Comparison of ENCODE assay signal across 8 mouse cellular contexts in genomic region chr17:17346281-17346680, GRCm38 (mm10). TPM values are rescaled to one million over a fixed set of nuclear protein-coding genes. Genes with fewer than 3 reads are reported as not detected.
DNase-seq lines count a peak whose midpoint lies in the region; ATAC-seq and TF ChIP-seq lines count a peak whose summit lies in the region.
"Not testable (repeated sequence)": the region's sequence is repeated elsewhere in the genome, so short reads cannot be mapped to it uniquely, and the experiment has no call there.
"Had no signal": no experiment of that assay in that cellular context is flagged by ENCODE, and none has a peak within 500 bp of the region (broad histone marks: within the 10 kb centered on the region; RNA-seq: fewer than 3 reads in every experiment).

No protein-coding gene starts in this region.

- not testable (repeated sequence) for H3K4me1 ChIP-seq in embryonic facial prominence, embryonic 12.5 days; hindbrain, embryonic 13.5 days (replicated peaks); kidney, postnatal 0 days (replicated peaks; ENCODE audit: insufficient read depth, low read length); liver, embryonic 13.5 days (replicated peaks); midbrain, embryonic 11.5 days (ENCODE audit: control insufficient read depth, insufficient read depth, low read length); olfactory bulb, adult 2 months (ENCODE audit: control insufficient read depth, insufficient read depth, low read length)

- H3K36me3 ChIP-seq in embryonic facial prominence, embryonic 12.5 days; hindbrain, embryonic 13.5 days; kidney, postnatal 0 days (ENCODE audit: insufficient read depth, low read length); liver, embryonic 13.5 days; midbrain, embryonic 11.5 days (ENCODE audit: control insufficient read depth, insufficient read depth, low read length): not testable (repeated sequence)

- H3K9ac ChIP-seq in embryonic facial prominence, embryonic 12.5 days = 0 out of 2 replicates have a peak overlapping the region, but pooled peaks have one; percentile 24
- peak overlapping the region; percentile 53; the same call in 1 of the 2 replicates for H3K9ac ChIP-seq in hindbrain, embryonic 13.5 days
- H3K9ac ChIP-seq in kidney, postnatal 0 days (ENCODE audit: low read depth, low read length); liver, embryonic 13.5 days: not testable (repeated sequence)
- H3K9ac ChIP-seq in midbrain, embryonic 11.5 days (ENCODE audit: low read length) = peak overlapping the region; percentile 40

- WGBS in embryonic facial prominence, embryonic 12.5 days = 46% methylated on average over 4 of the region's 4 CpGs
- WGBS in hindbrain, embryonic 13.5 days = 44% methylated on average over 4 of the region's 4 CpGs
- 39% methylated on average over 4 of the region's 4 CpGs for WGBS in kidney, postnatal 0 days
- 41% methylated on average over 4 of the region's 4 CpGs for WGBS in liver, embryonic 13.5 days (ENCODE audit: insufficient replicate concordance)
- 43% methylated on average over 4 of the region's 4 CpGs for WGBS in midbrain, embryonic 11.5 days
- WGBS in olfactory bulb, adult 2 months = 53% methylated on average over 4 of the region's 4 CpGs

- peak overlapping the region; percentile 28 for H3K4me3 ChIP-seq in embryonic facial prominence, embryonic 12.5 days
- peak overlapping the region; percentile 55 for H3K4me3 ChIP-seq in gastrocnemius, adult 2 months
- H3K4me3 ChIP-seq in hindbrain, embryonic 13.5 days = peak overlapping the region; percentile 36
- peak overlapping the region; percentile 23 for H3K4me3 ChIP-seq in kidney, postnatal 0 days (replicated peaks; ENCODE audit: low read depth, low read length)
- peak overlapping the region; percentile 25 for H3K4me3 ChIP-seq in liver, embryonic 13.5 days (replicated peaks)
- H3K4me3 ChIP-seq in midbrain, embryonic 11.5 days (ENCODE audit: low read depth, low read length) = peak overlapping the region; percentile 18; the same call in 1 of the 2 replicates
- peak overlapping the region; percentile 40; the same call in 1 of the 2 replicates for H3K4me3 ChIP-seq in olfactory bulb, adult 2 months (ENCODE audit: insufficient read depth, low read depth, low read length)

- H3K9me3 ChIP-seq in embryonic facial prominence, embryonic 12.5 days; hindbrain, embryonic 13.5 days; kidney, postnatal 0 days (replicated peaks; ENCODE audit: low read length); liver, embryonic 13.5 days (replicated peaks); midbrain, embryonic 11.5 days (ENCODE audit: control insufficient read depth, low read length): not testable (repeated sequence)

- not testable (repeated sequence) for DNase-seq in gastrocnemius, adult 2 months; kidney, postnatal 0 days (ENCODE audit: low spot score); liver, embryonic 13.5 days
- DNase-seq in midbrain, embryonic 11.5 days (ENCODE audit: low spot score, missing footprints) = peak; percentile 90

- peak overlapping the region; percentile 49 for H3K4me2 ChIP-seq in embryonic facial prominence, embryonic 12.5 days (replicated peaks)
- peak overlapping the region; percentile 58 for H3K4me2 ChIP-seq in hindbrain, embryonic 13.5 days
- peak overlapping the region; percentile 53 for H3K4me2 ChIP-seq in kidney, postnatal 0 days (ENCODE audit: low read length)
- peak overlapping the region; percentile 43 for H3K4me2 ChIP-seq in liver, embryonic 13.5 days
- H3K4me2 ChIP-seq in midbrain, embryonic 11.5 days = peak overlapping the region; percentile 45

- not testable (repeated sequence) for TF ChIP-seq CTCF in gastrocnemius, adult 2 months (IDR thresholded peaks at IDR 0.05); kidney, postnatal 0 days (IDR thresholded peaks at IDR 0.05; ENCODE audit: low read depth); olfactory bulb, adult 2 months (IDR thresholded peaks at IDR 0.05; ENCODE audit: insufficient read depth, low read depth, low read length)

- not testable (repeated sequence) for ATAC-seq in embryonic facial prominence, embryonic 12.5 days (ENCODE audit: insufficient number of reproducible peaks, insufficient read depth, low FRiP score, low TSS enrichment); hindbrain, embryonic 13.5 days (ENCODE audit: low FRiP score); kidney, postnatal 0 days (replicated peaks; ENCODE audit: low FRiP score, low read depth); liver, embryonic 13.5 days (ENCODE audit: low read depth)
- ATAC-seq in midbrain, embryonic 11.5 days (ENCODE audit: low FRiP score) = 0 out of 2 replicates have a peak, but pooled peaks have one; percentile 15

- intact Hi-C loops in gastrocnemius, adult 2 months (cut with DNase I) = not testable (repeated sequence)

- not testable (repeated sequence) for H3K27ac ChIP-seq in embryonic facial prominence, embryonic 12.5 days; gastrocnemius, adult 2 months; hindbrain, embryonic 13.5 days; kidney, postnatal 0 days; liver, embryonic 13.5 days; midbrain, embryonic 11.5 days (ENCODE audit: low read depth, low read length); olfactory bulb, adult 2 months (ENCODE audit: insufficient read depth, low read depth, low read length)

- not testable (repeated sequence) for TF ChIP-seq POLR2A in olfactory bulb, adult 2 months (IDR thresholded peaks at IDR 0.05; ENCODE audit: insufficient read depth, low read depth, low read length)

- not testable (repeated sequence) for H3K27me3 ChIP-seq in embryonic facial prominence, embryonic 12.5 days; hindbrain, embryonic 13.5 days; kidney, postnatal 0 days (ENCODE audit: insufficient read depth, low read length); liver, embryonic 13.5 days; midbrain, embryonic 11.5 days (ENCODE audit: control insufficient read depth, insufficient read depth, low read length)

RNA-seq across cellular contexts. Expression of gene Riok2, which starts 27.8 kb away (rescaled TPM):
- polyA plus RNA-seq in embryonic facial prominence, embryonic 12.5 days (2016; fragmentation: Nextera tagmentation; extraction: Ambion mirVana) = 33.0 and 33.5 TPM in 2 replicates
- total RNA-seq in gastrocnemius, adult 2 months (2021) = 10 to 100 TPM; 12.1 to 14.6 TPM
- 24.5 and 26.8 TPM in 2 replicates for polyA plus RNA-seq in hindbrain, embryonic 13.5 days (2015; fragmentation: Nextera tagmentation; extraction: Ambion mirVana)
- polyA plus RNA-seq in kidney, postnatal 0 days (2015; fragmentation: Nextera tagmentation; extraction: Ambion mirVana) = 24.2 and 25.9 TPM in 2 replicates
- polyA plus RNA-seq in liver, embryonic 13.5 days (2015; fragmentation: Nextera tagmentation; extraction: Ambion mirVana) = 17.0 and 19.1 TPM in 2 replicates
- 31.7 and 33.0 TPM in 2 replicates for polyA plus RNA-seq in midbrain, embryonic 11.5 days (2014; fragmentation: Nextera tagmentation; extraction: Ambion mirVana)
- not detected in 2 replicates for polyA plus RNA-seq in olfactory bulb, adult 2 months (2012; ENCODE audit: insufficient read depth, insufficient read length, low replicate concordance, missing spikeins)

RNA-seq across cellular contexts. Expression of gene Lix1, which starts 56.2 kb away (rescaled TPM):
- 50.3 and 50.9 TPM in 2 replicates for polyA plus RNA-seq in embryonic facial prominence, embryonic 12.5 days (2016; fragmentation: Nextera tagmentation; extraction: Ambion mirVana)
- 1 to 10 TPM in 1 of 2 experiments, under 1 TPM in 1; 0.82 to 2.0 TPM for total RNA-seq in gastrocnemius, adult 2 months (2021)
- polyA plus RNA-seq in hindbrain, embryonic 13.5 days (2015; fragmentation: Nextera tagmentation; extraction: Ambion mirVana) = 9.3 and 12.4 TPM in 2 replicates
- 10.1 and 11.2 TPM in 2 replicates for polyA plus RNA-seq in kidney, postnatal 0 days (2015; fragmentation: Nextera tagmentation; extraction: Ambion mirVana)
- 0.36 and 0.37 TPM in 2 replicates for polyA plus RNA-seq in liver, embryonic 13.5 days (2015; fragmentation: Nextera tagmentation; extraction: Ambion mirVana)
- polyA plus RNA-seq in midbrain, embryonic 11.5 days (2014; fragmentation: Nextera tagmentation; extraction: Ambion mirVana) = 46.9 and 54.6 TPM in 2 replicates
- polyA plus RNA-seq in olfactory bulb, adult 2 months (2012; ENCODE audit: insufficient read depth, insufficient read length, low replicate concordance, missing spikeins) = not detected in 2 replicates
- total RNA-seq: megakaryocyte, adult 5-6 weeks had no signal

Comparison
In these comparisons a context has a peak if more than half of its experiments do, and no peak if none do; other contexts are left out.
1. RNA of gene Riok2, which starts 27.8 kb away (polyA plus RNA-seq): 33.0 to 33.5 TPM in embryonic facial prominence, embryonic 12.5 days, 31.7 to 33.0 TPM in midbrain, embryonic 11.5 days, 24.2 to 25.9 TPM in kidney, postnatal 0 days, 24.5 to 26.8 TPM in hindbrain, embryonic 13.5 days and 17.0 to 19.1 TPM in liver, embryonic 13.5 days; not detected in olfactory bulb, adult 2 months; every median in the first group is over 10 times any median in the second.
2. Peak in every context shown above with its lines, with median percentiles within 50 percentile points of each other: H3K4me2 ChIP-seq and H3K4me3 ChIP-seq.